Comparison of ENCODE assay signal across 28 mouse cellular contexts in genomic region chr2:69520273-69520672, GRCm38 (mm10).
DNase-seq lines count a peak whose midpoint lies in the region; ATAC-seq and TF ChIP-seq lines count a peak whose summit lies in the region.
"Had no signal": no experiment of that assay in that cellular context is flagged by ENCODE, and none has a peak within 500 bp of the region (broad histone marks: within the 10 kb centered on the region; RNA-seq: fewer than 3 reads in every experiment).

No protein-coding gene starts in this region.

- no peak for ATAC-seq in intestine, postnatal 0 days
- ATAC-seq in intestine, embryonic 15.5 days = no peak
- ATAC-seq in granulocyte monocyte progenitor cell, adult 5-6 weeks (replicated peaks; ENCODE audit: poor library complexity, severe bottlenecking) = no peak
- no peak for ATAC-seq in hindbrain, embryonic 12.5 days (ENCODE audit: low FRiP score)
- ATAC-seq: forebrain, embryonic 14.5 days; midbrain, embryonic 13.5 days had no signal

- no peak overlapping the region for H3K4me2 ChIP-seq in intestine, postnatal 0 days (replicated peaks; ENCODE audit: low read depth)
- no peak overlapping the region for H3K4me2 ChIP-seq in intestine, embryonic 15.5 days (replicated peaks)
- no peak overlapping the region for H3K4me2 ChIP-seq in hindbrain, embryonic 12.5 days (replicated peaks)
- H3K4me2 ChIP-seq: heart, embryonic 12.5 days; hindbrain, embryonic 14.5 days; limb, embryonic 15.5 days; midbrain, embryonic 13.5 days; stomach, embryonic 15.5 days had no signal

- 95% methylated on average over 2 of the region's 2 CpGs for WGBS in intestine, postnatal 0 days
- WGBS in intestine, embryonic 15.5 days = 94% methylated on average over 2 of the region's 2 CpGs
- 94% methylated on average over 2 of the region's 2 CpGs for WGBS in hindbrain, embryonic 12.5 days

- H3K4me3 ChIP-seq in intestine, postnatal 0 days (ENCODE audit: low read depth, low read length) = no peak overlapping the region
- H3K4me3 ChIP-seq in intestine, embryonic 15.5 days (replicated peaks) = no peak overlapping the region
- H3K4me3 ChIP-seq in E14TG2a.4 (replicated peaks; ENCODE audit: low read length) = no peak overlapping the region
- H3K4me3 ChIP-seq in hindbrain, embryonic 12.5 days = no peak overlapping the region
- H3K4me3 ChIP-seq: gastrocnemius, adult 2 months; heart, adult 2 months; heart, embryonic 12.5 days; limb, embryonic 10.5 days; limb, embryonic 15.5 days; midbrain, embryonic 13.5 days; stomach, embryonic 15.5 days had no signal

- TF ChIP-seq CTCF in intestine, postnatal 0 days (IDR thresholded peaks at IDR 0.05; ENCODE audit: low read depth) = peak; percentile 36
- peak; percentile 78 for TF ChIP-seq CTCF in E14TG2a.4 (conservative IDR thresholded peaks at IDR 0.05; ENCODE audit: low read length)

- H3K27ac ChIP-seq in intestine, postnatal 0 days (ENCODE audit: low read depth, low read length) = no peak overlapping the region
- no peak overlapping the region for H3K27ac ChIP-seq in intestine, embryonic 15.5 days
- no peak overlapping the region for H3K27ac ChIP-seq in hindbrain, embryonic 12.5 days
- H3K27ac ChIP-seq: gastrocnemius, adult 2 months; heart, adult 2 months; hindbrain, embryonic 14.5 days; limb, embryonic 10.5 days; limb, embryonic 15.5 days; liver, embryonic 14.5 days; macrophage; midbrain, embryonic 13.5 days; stomach, embryonic 15.5 days had no signal

- H3K9ac ChIP-seq in intestine, postnatal 0 days (ENCODE audit: low read depth, low read length) = no peak overlapping the region
- no peak overlapping the region for H3K9ac ChIP-seq in intestine, embryonic 15.5 days
- no peak overlapping the region for H3K9ac ChIP-seq in hindbrain, embryonic 12.5 days
- H3K9ac ChIP-seq: heart, embryonic 12.5 days; hindbrain, embryonic 14.5 days; limb, embryonic 15.5 days; liver, embryonic 14.5 days; midbrain, embryonic 13.5 days; stomach, embryonic 15.5 days had no signal

- H3K9me3 ChIP-seq in intestine, postnatal 0 days (ENCODE audit: control insufficient read depth) = no peaks in the 10 kb centered on the region
- H3K9me3 ChIP-seq in intestine, embryonic 15.5 days = no peaks in the 10 kb centered on the region
- H3K9me3 ChIP-seq in E14TG2a.4 (ENCODE audit: low read length) = no peaks in the 10 kb centered on the region
- H3K9me3 ChIP-seq in hindbrain, embryonic 12.5 days (replicated peaks) = no peaks in the 10 kb centered on the region
- H3K9me3 ChIP-seq: heart, embryonic 12.5 days; limb, embryonic 10.5 days; limb, embryonic 15.5 days; midbrain, embryonic 13.5 days; stomach, embryonic 15.5 days had no signal

- H3K36me3 ChIP-seq in intestine, postnatal 0 days (ENCODE audit: control insufficient read depth, insufficient read depth) = no peaks in the 10 kb centered on the region
- H3K36me3 ChIP-seq in intestine, embryonic 15.5 days = no peaks in the 10 kb centered on the region
- peaks cover 56% of the 10 kb centered on the region for H3K36me3 ChIP-seq in E14TG2a.4 (ENCODE audit: insufficient read depth, low read length)
- H3K36me3 ChIP-seq in hindbrain, embryonic 12.5 days = 0 out of 2 replicates have a peak, but pooled peaks cover 7% of the 10 kb centered on the region
- H3K36me3 ChIP-seq: heart, embryonic 12.5 days; limb, embryonic 10.5 days; limb, embryonic 15.5 days; stomach, embryonic 15.5 days had no signal

- DNase-seq in 3T3-L1 (ENCODE audit: low read depth, low spot score) (peak; percentile 13), R1 (ENCODE audit: low read depth, low spot score) (peak; percentile 72)
- no peak for DNase-seq in adrenal gland, postnatal 36 days
- DNase-seq: adrenal gland, postnatal 25 days; B cell, adult 2 months; cerebellum, adult 18-20 months; cerebellum, postnatal 14 days; gastrocnemius, adult 2 months; gastrocnemius, postnatal 36 days; heart, adult 2 months; heart, postnatal 4 days; kidney, adult 18-20 months; layer of hippocampus, postnatal 36 days; thymus, postnatal 14 days had no signal

- H3K27me3 ChIP-seq in intestine, postnatal 0 days (replicated peaks; ENCODE audit: control insufficient read depth, insufficient read depth, low read length) = no peaks in the 10 kb centered on the region
- no peaks in the 10 kb centered on the region for H3K27me3 ChIP-seq in intestine, embryonic 15.5 days (replicated peaks)
- no peaks in the 10 kb centered on the region for H3K27me3 ChIP-seq in E14TG2a.4 (ENCODE audit: insufficient read depth, low read length)
- no peaks in the 10 kb centered on the region for H3K27me3 ChIP-seq in hindbrain, embryonic 12.5 days
- H3K27me3 ChIP-seq: heart, embryonic 12.5 days; limb, embryonic 15.5 days; midbrain, embryonic 13.5 days; stomach, embryonic 15.5 days had no signal

- H3K4me1 ChIP-seq in intestine, postnatal 0 days (replicated peaks; ENCODE audit: control insufficient read depth, insufficient read depth, low read length) = no peaks in the 10 kb centered on the region
- H3K4me1 ChIP-seq in intestine, embryonic 15.5 days (replicated peaks) = no peaks in the 10 kb centered on the region
- peaks cover 10% of the 10 kb centered on the region for H3K4me1 ChIP-seq in E14TG2a.4 (replicated peaks; ENCODE audit: low read depth, low read length)
- H3K4me1 ChIP-seq in hindbrain, embryonic 12.5 days = no peaks in the 10 kb centered on the region
- H3K4me1 ChIP-seq: heart, embryonic 12.5 days; limb, embryonic 10.5 days; limb, embryonic 15.5 days; midbrain, embryonic 13.5 days; stomach, embryonic 15.5 days had no signal

Comparison
In these comparisons a context has a peak if more than half of its experiments do, and no peak if none do; other contexts are left out.
1. DNase-seq: peak in 3T3-L1 (single experiment) and R1 (single experiment); none in adrenal gland, postnatal 36 days (0 of 2).